Mouse (Mus musculus): Measurements from ENCODE around the gene Lpar1.

DNA sequence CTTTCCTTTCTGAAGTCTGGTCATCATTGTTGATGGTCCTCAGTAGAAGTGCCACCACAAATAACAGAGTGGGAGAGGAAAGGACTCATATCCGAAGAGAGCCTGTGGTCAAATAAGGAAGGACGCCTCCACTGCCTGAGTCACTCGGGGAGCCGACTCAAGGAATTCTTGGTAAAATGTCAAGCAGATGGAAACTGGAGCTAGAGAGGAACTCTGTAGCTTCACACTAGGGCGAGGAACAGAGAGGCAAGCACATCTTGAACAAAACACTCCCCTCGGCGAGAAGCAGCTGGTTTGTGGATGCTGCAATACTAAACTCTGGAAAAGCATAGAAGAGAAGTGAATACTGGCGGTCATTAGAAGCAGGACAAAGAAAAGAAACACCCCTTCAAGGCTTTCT lies 76.0 kb downstream of the Lpar1 start:
- TF ChIP-seq CHD2 (IDR thresholded peaks at IDR 0.05; ENCODE audit: low read depth, low read length) (no peak), ZNF384 (IDR thresholded peaks at IDR 0.05; ENCODE audit: low read depth, low read length) (no peak)

Data from ES-E14 (cell line).